ENCODE assay signal across 7 mouse cellular contexts in genomic region chr11:53759545-53760406, GRCm38 (mm10). TPM values are rescaled to one million over a fixed set of nuclear protein-coding genes. Genes with fewer than 3 reads are reported as not detected.
DNase-seq lines count a peak whose midpoint lies in the region; ATAC-seq lines count a peak whose summit lies in the region.

No protein-coding gene starts in this region.

- ATAC-seq in embryonic facial prominence, embryonic 13.5 days (ENCODE audit: insufficient number of reproducible peaks, insufficient read depth, low FRiP score, low TSS enrichment, low read depth): no peak
- no peak for ATAC-seq in limb, embryonic 13.5 days (ENCODE audit: low FRiP score, low read depth)

- H3K4me1 ChIP-seq in embryonic facial prominence, embryonic 13.5 days: peaks cover 47% of the 10 kb centered on the region
- peaks cover 60% of the 10 kb centered on the region for H3K4me1 ChIP-seq in limb, embryonic 13.5 days

- H3K4me2 ChIP-seq in embryonic facial prominence, embryonic 13.5 days: peak overlapping the region; percentile 35
- peak overlapping the region; percentile 38 for H3K4me2 ChIP-seq in limb, embryonic 13.5 days (replicated peaks)

- no peaks in the 10 kb centered on the region for H3K36me3 ChIP-seq in embryonic facial prominence, embryonic 13.5 days
- no peaks in the 10 kb centered on the region for H3K36me3 ChIP-seq in limb, embryonic 13.5 days

- WGBS in embryonic facial prominence, embryonic 13.5 days: 6% methylated on average over 22 of the region's 22 CpGs
- 9% methylated on average over 22 of the region's 22 CpGs for WGBS in limb, embryonic 13.5 days

- peak; percentile 22 to 47 for DNase-seq in kidney, postnatal 4 days
- DNase-seq in kidney, adult 9 months: no peak
- DNase-seq in MN1 (ENCODE audit: low spot score): peak; percentile 66
- no peak for DNase-seq in spleen, postnatal 14 days (ENCODE audit: low spot score in 2 of 2)
- no peak for DNase-seq in frontal cortex, postnatal 36 days (ENCODE audit: low spot score in 2 of 2)

- no peaks in the 10 kb centered on the region for H3K9me3 ChIP-seq in embryonic facial prominence, embryonic 13.5 days
- H3K9me3 ChIP-seq in limb, embryonic 13.5 days: no peaks in the 10 kb centered on the region

- 0 out of 2 replicates have a peak overlapping the region, but pooled peaks have one; percentile 10 for H3K4me3 ChIP-seq in embryonic facial prominence, embryonic 13.5 days
- H3K4me3 ChIP-seq in limb, embryonic 13.5 days: no peak overlapping the region

- H3K27me3 ChIP-seq in embryonic facial prominence, embryonic 13.5 days: peaks cover 15% of the 10 kb centered on the region
- peaks cover 14% of the 10 kb centered on the region; the same call in 1 of the 2 replicates for H3K27me3 ChIP-seq in limb, embryonic 13.5 days

- H3K27ac ChIP-seq in embryonic facial prominence, embryonic 13.5 days: peak overlapping the region; percentile 48; the same call in 1 of the 2 replicates
- H3K27ac ChIP-seq in limb, embryonic 13.5 days: no peak overlapping the region

- peak overlapping the region; percentile 49 for H3K9ac ChIP-seq in embryonic facial prominence, embryonic 13.5 days
- peak overlapping the region; percentile 13 for H3K9ac ChIP-seq in limb, embryonic 13.5 days

RNA-seq across cellular contexts. Expression of gene Irf1, which starts 10.0 kb away (rescaled TPM):
- polyA plus RNA-seq in embryonic facial prominence, embryonic 13.5 days (2015; fragmentation: Nextera tagmentation; extraction: Ambion mirVana): 8.6 and 9.5 TPM in 2 replicates
- 9.7 and 10.1 TPM in 2 replicates for polyA plus RNA-seq in limb, embryonic 13.5 days (2015; fragmentation: Nextera tagmentation; extraction: Ambion mirVana)

RNA-seq across cellular contexts. Expression of gene Gm17334, which starts 13.2 kb away (rescaled TPM):
- not detected in 2 replicates for polyA plus RNA-seq in embryonic facial prominence, embryonic 13.5 days (2015; fragmentation: Nextera tagmentation; extraction: Ambion mirVana)
- polyA plus RNA-seq in limb, embryonic 13.5 days (2015; fragmentation: Nextera tagmentation; extraction: Ambion mirVana): 0.22 TPM in 1 of 2 replicates, not detected in the other

RNA-seq across cellular contexts. Expression of gene Il5, which starts 39.2 kb away (rescaled TPM):
- polyA plus RNA-seq in embryonic facial prominence, embryonic 13.5 days (2015; fragmentation: Nextera tagmentation; extraction: Ambion mirVana): not detected in 2 replicates
- polyA plus RNA-seq in limb, embryonic 13.5 days (2015; fragmentation: Nextera tagmentation; extraction: Ambion mirVana): not detected in 2 replicates

RNA-seq across cellular contexts. Expression of gene Rad50, which starts 52.7 kb away (rescaled TPM):
- 33.2 and 33.6 TPM in 2 replicates for polyA plus RNA-seq in embryonic facial prominence, embryonic 13.5 days (2015; fragmentation: Nextera tagmentation; extraction: Ambion mirVana)
- 30.4 TPM in 2 replicates for polyA plus RNA-seq in limb, embryonic 13.5 days (2015; fragmentation: Nextera tagmentation; extraction: Ambion mirVana)

Comparison
In these comparisons a context has a peak if more than half of its experiments do, and no peak if none do; other contexts are left out.
1. DNase-seq: peak in kidney, postnatal 4 days (2 of 2) and MN1 (single experiment); none in kidney, adult 9 months (single experiment), spleen, postnatal 14 days (0 of 2) and frontal cortex, postnatal 36 days (0 of 2).